Mouse (Mus musculus): ENCODE results near the gene Zcchc7.

- TF ChIP-seq EP300 (IDR thresholded peaks at IDR 0.05; ENCODE audit: low read depth) (no peak), CTCF (IDR thresholded peaks at IDR 0.05; ENCODE audit: low read depth) (no peak)
These were observed 135.7 kb downstream of the Zcchc7 start for GRCm38 (mm10) chr4:44891344-44891743.

Data from liver, embryonic 14.5 days (tissue).